Mouse (Mus musculus) midbrain, postnatal 0 days (tissue): ENCODE data around the gene Mlc1. TPM values are rescaled to one million over a fixed set of nuclear protein-coding genes. Genes with fewer than 3 reads are reported as not detected.

ENCODE experiments used
- ATAC-seq: fragments of 200-750 bp; cut with Nextera tagmentation; 2 replicates; pipeline ENCODE4 v1.8.0; 2017; ENCODE audit warnings: moderate number of reproducible peaks, mild to moderate bottlenecking, moderate TSS enrichment, moderate library complexity; ENCODE audit not compliant: low FRiP score
- DNase-seq: peaks from one replicate; pipeline ENCODE4 v3.0.0-alpha.2; 2015; ENCODE audit warnings: low spot score
- H3K27ac ChIP-seq: fragments of 300-500 bp; sonication (generic); 2 replicates; pipeline ENCODE4 v1.5.1; 2014; ENCODE audit warnings: low read depth, mild to moderate bottlenecking, low read length, mixed read lengths
- H3K27me3 ChIP-seq: fragments of 300-500 bp; sonication (generic); 2 replicates; pipeline ENCODE4 v1.6.1; 2014; ENCODE audit warnings: low read length, control low read depth, mixed read lengths; ENCODE audit not compliant: insufficient read depth
- H3K36me3 ChIP-seq: fragments of 300-500 bp; sonication (generic); 2 replicates; pipeline ENCODE4 v1.6.1; 2014; ENCODE audit warnings: low read length, control low read depth, mixed read lengths; ENCODE audit not compliant: insufficient read depth
- H3K4me1 ChIP-seq: fragments of 300-500 bp; sonication (generic); 2 replicates; pipeline ENCODE4 v1.6.1; 2014; ENCODE audit warnings: mild to moderate bottlenecking, control low read depth, antibody characterized with exemption, low read length, mixed read lengths; ENCODE audit not compliant: insufficient read depth
- H3K4me2 ChIP-seq: fragments of 300-500 bp; sonication (generic); 2 replicates; pipeline ENCODE4 v1.6.1; 2014; ENCODE audit warnings: low read depth, mild to moderate bottlenecking, low read length, mixed read lengths; ENCODE audit not compliant: poor library complexity, severe bottlenecking
- H3K4me3 ChIP-seq: fragments of 300-500 bp; sonication (generic); 2 replicates; pipeline ENCODE4 v1.5.1; 2014; ENCODE audit warnings: low read depth, mild to moderate bottlenecking, low read length, moderate library complexity
- H3K9ac ChIP-seq: fragments of 300-500 bp; sonication (generic); replicated peaks from 2 replicates; pipeline ENCODE4 v1.6.1; 2014; ENCODE audit warnings: mild to moderate bottlenecking, low read length, moderate library complexity, mixed read lengths; ENCODE audit not compliant: poor library complexity, severe bottlenecking
- H3K9me3 ChIP-seq: fragments of 300-500 bp; sonication (generic); 2 replicates; pipeline ENCODE4 v1.6.1; 2016; ENCODE audit warnings: low read length, control low read depth
- CTCF ChIP-seq: IDR thresholded peaks from 2 replicates; pipeline ENCODE4 v1.5.1; 2016; ENCODE audit warnings: antibody characterized with exemption, mild to moderate bottlenecking
- WGBS: fragments of 180-500 bp; shearing (Covaris S2); extraction: QIAGEN DNeasy Blood & Tissue Kit; methylation state at CpG from one replicate; pipeline ENCODE4 v1.1.7; 2014; 5-methylcytosine and 5-hydroxymethylcytosine counted together
- polyA plus RNA-seq: library from polyadenylated mRNA; unstranded; fragments of >200 nt; fragmentation: Nextera tagmentation; extraction: Ambion mirVana; gene quantifications from 2 replicates; pipeline ENCODE4 v1.2.1, GENCODE M21; 2015
- total RNA-seq: library from RNA; depleted of rRNA; stranded (reverse); fragments of >200 nt; gene quantifications from 2 replicates; pipeline ENCODE4 v1.2.3, GENCODE M21; 2014

The Mlc1 gene
- total and polyA plus RNA-seq, 2 experiments from 2014 or later, result 46.7 to 60.0 TPM

DNA sequence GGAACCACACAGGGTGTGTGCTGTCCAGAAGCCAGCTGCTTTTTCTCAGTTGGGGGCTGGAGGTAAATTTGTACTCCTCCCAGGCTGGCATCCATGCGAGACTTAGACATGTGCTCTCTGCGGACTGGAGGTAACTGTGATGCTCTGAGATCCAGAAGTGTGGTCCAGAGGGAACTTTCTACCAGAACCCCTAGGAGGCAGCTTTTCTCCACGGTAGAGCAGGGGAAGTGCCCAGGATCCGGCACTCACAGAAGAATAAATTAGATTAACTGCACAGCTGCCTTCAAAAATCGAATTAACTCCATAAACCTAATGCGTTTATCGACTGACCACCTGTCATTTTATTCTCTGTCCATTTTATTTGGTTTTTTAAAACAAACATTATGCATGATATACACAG is 44.7 kb downstream of the Mlc1 start:
- TF ChIP-seq CTCF, result peak; percentile 62
- Histone ChIP-seq H3K36me3 (no peaks in the 10 kb centered on the region), H3K4me1 (no peaks in the 10 kb centered on the region), H3K9me3 (no peaks in the 10 kb centered on the region), H3K4me2 (no peak overlapping the region), H3K27me3 (no peaks in the 10 kb centered on the region), H3K27ac (no peak overlapping the region), H3K9ac (no peak overlapping the region), H3K4me3 (no peak overlapping the region)
- WGBS, result 46% methylated on average over 7 of the region's 7 CpGs
- DNase-seq (peak; percentile 37), ATAC-seq (no peak)

DNA sequence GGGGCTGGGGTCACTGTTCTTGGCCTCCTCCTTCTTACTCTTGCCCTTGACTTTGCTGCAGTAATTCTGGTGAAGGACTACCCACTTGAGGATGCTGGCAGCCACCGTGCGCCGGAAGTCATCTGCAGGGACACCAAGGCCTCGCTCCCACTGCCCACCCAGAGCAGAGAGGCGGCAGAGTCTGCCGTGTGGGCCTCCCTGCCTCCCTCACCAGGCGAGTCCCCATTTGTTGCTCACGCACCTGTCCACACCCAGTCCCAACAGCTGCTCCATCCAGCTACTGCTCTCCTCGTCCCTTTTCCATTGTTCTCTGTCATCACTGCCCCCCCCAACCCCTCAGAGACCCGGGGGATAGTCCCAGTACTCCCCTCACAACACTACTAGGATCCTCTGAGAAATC is 46.1 kb downstream of the Mlc1 start:
- Histone ChIP-seq H3K9ac (no peak overlapping the region), H3K36me3 (no peaks in the 10 kb centered on the region), H3K4me3 (no peak overlapping the region), H3K4me2 (no peak overlapping the region), H3K9me3 (no peaks in the 10 kb centered on the region), H3K27me3 (no peaks in the 10 kb centered on the region), H3K4me1 (no peaks in the 10 kb centered on the region), H3K27ac (no peak overlapping the region)
- DNase-seq (no peak), ATAC-seq (no peak)
- TF ChIP-seq CTCF, result no peak
- WGBS, result 87% methylated on average over 10 of the region's 10 CpGs

DNA sequence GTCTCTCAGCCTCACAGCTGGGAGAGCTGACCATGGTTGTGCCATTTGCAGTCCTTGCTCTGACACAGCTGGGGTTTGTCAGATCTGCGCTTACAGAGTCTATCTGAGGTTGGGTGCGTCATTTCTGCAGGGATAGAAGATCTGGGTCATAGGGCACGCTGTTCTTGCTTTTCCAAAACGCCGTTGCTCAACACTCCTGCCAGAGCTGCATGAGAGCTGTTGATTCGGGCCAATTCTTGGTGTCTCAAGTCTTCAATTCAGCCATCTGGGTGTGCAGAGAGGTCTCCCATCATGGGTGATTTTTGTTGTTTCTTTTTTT is 56.9 kb downstream of the Mlc1 start:
- Histone ChIP-seq H3K36me3 (no peaks in the 10 kb centered on the region), H3K27me3 (no peaks in the 10 kb centered on the region), H3K4me2 (no peak overlapping the region), H3K9ac (no peak overlapping the region), H3K4me1 (no peaks in the 10 kb centered on the region), H3K9me3 (no peaks in the 10 kb centered on the region), H3K4me3 (no peak overlapping the region), H3K27ac (no peak overlapping the region)
- WGBS, result 71% methylated on average over 6 of the region's 6 CpGs
- DNase-seq (no peak), ATAC-seq (no peak)
- no peak for TF ChIP-seq CTCF

DNA sequence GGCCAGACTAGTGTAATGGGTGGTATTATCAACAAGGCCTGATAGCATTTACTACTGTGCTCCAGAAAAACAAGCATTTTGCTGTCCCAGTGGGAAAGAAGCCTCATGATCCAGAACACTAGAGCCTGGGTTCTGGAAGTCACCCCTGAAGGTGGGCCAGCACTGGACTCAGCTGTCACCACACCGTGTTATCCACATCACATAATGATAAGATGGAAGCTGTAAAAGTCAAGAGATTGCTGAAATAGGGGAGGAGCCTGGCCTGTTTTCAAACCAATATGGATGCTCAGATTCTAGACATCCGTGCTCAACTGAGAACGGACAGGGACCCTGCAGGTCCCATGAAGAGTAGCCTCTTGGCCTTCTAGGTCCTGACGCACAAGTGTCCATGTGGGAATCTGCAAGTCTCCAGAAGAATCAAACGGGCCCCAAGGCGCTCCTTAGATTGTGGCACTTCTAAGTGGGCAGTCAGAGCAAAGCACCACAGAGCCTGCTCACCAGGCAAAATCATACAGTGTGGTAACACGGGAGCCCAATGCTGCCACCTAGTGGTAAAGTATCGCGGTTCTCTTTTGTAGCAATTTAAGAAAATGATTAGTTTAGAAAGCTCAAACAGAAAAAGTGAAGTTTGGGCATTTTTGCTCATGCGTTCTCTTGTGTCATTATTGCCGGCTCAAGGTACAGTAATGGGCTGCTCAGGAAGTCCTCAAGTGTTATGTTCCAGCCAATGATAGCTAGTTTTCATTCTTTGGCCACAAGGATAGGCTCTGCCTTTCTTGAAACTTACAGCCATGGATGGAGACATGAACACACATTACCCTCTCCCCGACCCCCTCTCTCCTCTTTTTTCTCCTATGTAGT is 57.4 kb downstream of the Mlc1 start:
- DNase-seq (peak; percentile 90), ATAC-seq (peak; percentile 70)
- Histone ChIP-seq H3K27ac (no peak overlapping the region), H3K36me3 (no peaks in the 10 kb centered on the region), H3K4me3 (no peak overlapping the region), H3K9me3 (no peaks in the 10 kb centered on the region), H3K4me2 (no peak overlapping the region), H3K4me1 (no peaks in the 10 kb centered on the region), H3K27me3 (no peaks in the 10 kb centered on the region), H3K9ac (no peak overlapping the region)
- TF ChIP-seq CTCF, result peak; percentile 95
- WGBS, result 25% methylated on average over 12 of the region's 12 CpGs

DNA sequence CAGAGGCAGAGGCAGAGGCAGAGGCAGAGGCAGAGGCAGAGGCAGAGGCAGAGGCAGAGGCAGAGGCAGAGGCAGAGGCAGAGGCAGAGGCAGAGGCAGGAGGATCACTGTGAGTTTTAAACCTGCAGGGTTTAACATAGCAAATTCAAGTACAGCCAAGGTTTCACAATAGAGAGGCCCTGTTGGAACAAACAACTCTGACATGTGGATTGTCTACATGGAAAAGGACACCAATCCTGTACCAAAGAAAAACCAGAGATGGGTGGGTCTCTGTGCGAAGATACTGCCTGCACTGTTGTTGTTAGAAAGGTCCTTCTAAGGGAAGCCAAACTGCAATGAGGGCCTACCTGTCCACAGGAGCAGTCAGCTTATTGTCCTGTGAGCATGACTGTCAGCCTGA is 58.7 kb downstream of the Mlc1 start:
- Histone ChIP-seq H3K9ac (no peak overlapping the region), H3K27me3 (no peaks in the 10 kb centered on the region), H3K4me3 (no peak overlapping the region), H3K36me3 (no peaks in the 10 kb centered on the region), H3K4me2 (no peak overlapping the region), H3K9me3 (no peaks in the 10 kb centered on the region), H3K27ac (no peak overlapping the region), H3K4me1 (no peaks in the 10 kb centered on the region)
- DNase-seq (no peak), ATAC-seq (no peak)
- WGBS, result 86% methylated on average over 1 of the region's 1 CpGs
- no peak for TF ChIP-seq CTCF

DNA sequence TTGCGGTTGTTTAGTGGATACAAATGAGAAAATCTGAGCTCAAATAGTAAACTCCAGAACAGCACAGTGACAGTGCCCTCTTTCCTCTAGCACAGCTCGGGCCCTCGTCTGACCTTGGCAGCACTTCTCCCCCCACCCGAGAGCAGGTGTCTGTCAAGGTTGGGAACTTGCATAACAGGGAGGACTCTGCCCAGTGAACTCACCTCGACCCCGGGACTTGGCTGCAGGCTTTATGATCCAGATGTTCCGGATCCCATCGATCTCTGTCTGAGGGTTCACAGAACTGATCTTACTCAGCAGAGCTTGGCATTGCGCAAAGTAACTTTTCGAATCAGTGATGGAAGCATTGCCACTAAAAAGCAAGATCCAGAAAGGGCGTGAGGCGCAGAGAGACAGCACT is 59.5 kb downstream of the Mlc1 start:
- DNase-seq, result no peak
- H3K9me3 ChIP-seq, result no peaks in the 10 kb centered on the region
- H3K9ac ChIP-seq, result no peak overlapping the region
- no peaks in the 10 kb centered on the region for H3K4me1 ChIP-seq
- no peak for TF ChIP-seq CTCF
- 87% methylated on average over 12 of the region's 12 CpGs for WGBS
- ATAC-seq, result no peak
- H3K4me2 ChIP-seq, result no peak overlapping the region
- H3K27ac ChIP-seq, result no peak overlapping the region
- no peaks in the 10 kb centered on the region for H3K36me3 ChIP-seq
- H3K27me3 ChIP-seq, result no peaks in the 10 kb centered on the region
- no peak overlapping the region for H3K4me3 ChIP-seq
